Mouse (Mus musculus) midbrain, embryonic 12.5 days (tissue): ENCODE measurements around the gene Kcnq1. TPM values are rescaled to one million over a fixed set of nuclear protein-coding genes. Genes with fewer than 3 reads are reported as not detected.

Experiments used
- ATAC-seq: fragments of 200-750 bp; cut with Nextera tagmentation; 2 replicates; pipeline ENCODE4 v1.8.0; 2017; ENCODE audit warnings: low read depth, moderate TSS enrichment, moderate library complexity; ENCODE audit not compliant: low FRiP score
- H3K27ac ChIP-seq: fragments of 300-500 bp; sonication (generic); replicated peaks from 2 replicates; pipeline ENCODE4 v1.5.1; 2016; ENCODE audit warnings: mild to moderate bottlenecking
- H3K27me3 ChIP-seq: fragments of 300-500 bp; sonication (generic); 2 replicates; pipeline ENCODE4 v1.6.1; 2016; ENCODE audit warnings: mild to moderate bottlenecking
- H3K36me3 ChIP-seq: fragments of 300-500 bp; sonication (generic); 2 replicates; pipeline ENCODE4 v1.6.1; 2016
- H3K4me1 ChIP-seq: fragments of 300-500 bp; sonication (generic); 2 replicates; pipeline ENCODE4 v1.6.1; 2016
- H3K4me2 ChIP-seq: fragments of 300-500 bp; sonication (generic); replicated peaks from 2 replicates; pipeline ENCODE4 v1.6.1; 2016; ENCODE audit warnings: mild to moderate bottlenecking, moderate library complexity
- H3K4me3 ChIP-seq: fragments of 300-500 bp; sonication (generic); 2 replicates; pipeline ENCODE4 v1.5.1; 2016; ENCODE audit warnings: mild to moderate bottlenecking
- H3K9ac ChIP-seq: fragments of 300-500 bp; sonication (generic); replicated peaks from 2 replicates; pipeline ENCODE4 v1.6.1; 2016; ENCODE audit warnings: mild to moderate bottlenecking, moderate library complexity
- H3K9me3 ChIP-seq: fragments of 300-500 bp; sonication (generic); 2 replicates; pipeline ENCODE4 v1.6.1; 2016; ENCODE audit warnings: mild to moderate bottlenecking
- WGBS: fragments of 180-500 bp; shearing (Covaris S2); methylation state at CpG from one replicate; pipeline ENCODE4 v1.1.7; 2016; 5-methylcytosine and 5-hydroxymethylcytosine counted together
- polyA plus RNA-seq: library from polyadenylated mRNA; unstranded; fragments of >200 nt; fragmentation: Nextera tagmentation; extraction: Ambion mirVana; gene quantifications from 2 replicates; pipeline ENCODE4 v1.2.1, GENCODE M21; 2016

The Kcnq1 gene
- polyA plus RNA-seq, 1 experiment from 2014 or later: 0.98 TPM

DNA sequence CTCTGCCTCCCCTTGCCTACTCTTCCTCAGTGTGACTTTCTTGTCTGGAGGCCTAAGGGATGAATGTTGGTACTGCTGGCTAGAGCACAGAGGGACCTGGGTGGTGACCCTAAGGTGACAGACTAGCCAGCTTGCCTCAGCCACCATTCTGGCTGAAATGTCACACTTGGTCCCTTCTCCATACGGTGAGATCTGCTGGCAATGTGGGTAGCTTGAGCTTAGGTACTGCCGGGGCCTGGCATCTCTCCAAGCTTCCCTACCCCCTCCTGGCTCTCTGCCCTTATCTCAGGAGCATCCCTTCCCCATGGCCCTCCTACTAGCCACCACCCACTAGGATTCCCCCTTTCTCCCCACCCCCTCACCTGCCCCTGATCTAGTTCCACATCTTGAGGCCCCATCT is 283.7 kb downstream of the Kcnq1 start:
- Histone ChIP-seq H3K27me3 (no peaks in the 10 kb centered on the region; the same call in none of the 2 replicates), H3K4me1 (peaks cover 49% of the 10 kb centered on the region), H3K27ac (0 out of 2 replicates have a peak overlapping the region, but pooled peaks have one; percentile 35), H3K36me3 (no peaks in the 10 kb centered on the region), H3K9me3 (no peaks in the 10 kb centered on the region), H3K4me3 (no peak overlapping the region), H3K4me2 (no peak overlapping the region), H3K9ac (no peak overlapping the region)
- no peak for ATAC-seq
- WGBS: 78% methylated on average over 2 of the region's 2 CpGs

DNA sequence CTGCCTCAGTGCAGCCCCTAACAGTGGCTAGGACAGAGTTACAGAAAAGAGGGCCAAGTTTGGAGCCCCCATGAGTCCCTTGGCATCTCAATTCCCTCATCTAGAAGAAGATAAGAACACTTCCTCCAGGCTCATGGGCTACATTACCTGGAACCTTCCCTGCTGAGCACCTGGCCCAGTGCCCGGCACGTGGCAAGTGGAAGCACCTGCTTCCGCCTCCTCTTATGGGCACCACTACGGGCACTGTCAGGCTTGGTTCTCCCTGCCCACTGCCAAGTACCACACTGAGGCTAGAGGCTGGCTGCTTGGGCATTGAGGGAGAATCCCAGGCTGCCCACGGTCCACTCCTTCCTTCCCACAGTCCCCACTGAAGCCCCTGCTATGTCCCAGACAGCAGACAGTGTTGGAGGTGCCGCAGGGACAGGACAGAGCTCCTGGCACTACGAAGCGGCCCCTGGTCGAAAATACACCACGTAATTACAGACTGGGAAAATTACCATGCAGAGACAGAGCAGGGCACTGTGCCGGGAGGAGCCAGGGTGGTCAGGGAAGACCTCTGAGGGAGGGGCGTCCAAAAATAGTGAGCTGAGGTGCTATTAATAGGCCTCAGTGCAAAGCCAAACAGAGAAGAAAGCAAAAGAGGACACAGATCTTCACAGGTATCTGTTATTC is 284.3 kb downstream of the Kcnq1 start:
- Histone ChIP-seq H3K9ac (no peak overlapping the region), H3K4me3 (no peak overlapping the region), H3K27me3 (no peaks in the 10 kb centered on the region; the same call in none of the 2 replicates), H3K36me3 (no peaks in the 10 kb centered on the region), H3K9me3 (no peaks in the 10 kb centered on the region), H3K27ac (no peak overlapping the region), H3K4me1 (peaks cover 48% of the 10 kb centered on the region), H3K4me2 (no peak overlapping the region)
- no peak for ATAC-seq
- 85% methylated on average over 12 of the region's 12 CpGs for WGBS

DNA sequence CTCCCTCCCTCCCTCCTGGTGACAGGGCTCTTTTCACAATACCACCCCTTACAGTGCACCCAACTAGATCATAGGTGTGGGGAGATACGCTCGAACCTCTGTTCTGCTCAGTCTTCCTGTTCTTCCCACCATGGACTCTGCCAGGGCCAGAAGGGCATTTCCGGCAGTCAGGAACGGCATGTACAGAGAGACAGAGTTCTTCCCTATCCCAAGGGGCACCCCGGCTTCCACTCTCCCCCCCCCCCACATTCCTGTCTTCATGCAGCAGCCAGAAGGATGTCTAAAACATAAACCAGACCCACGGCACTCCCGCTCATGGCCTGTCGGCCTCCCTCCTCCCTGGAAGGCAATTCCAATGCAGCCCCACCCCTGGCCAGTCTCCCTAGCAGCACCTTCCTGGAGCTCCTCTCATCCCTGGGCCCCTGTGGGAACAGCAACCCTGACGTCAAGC is 289.0 kb downstream of the Kcnq1 start:
- no peak for ATAC-seq
- Histone ChIP-seq H3K4me2 (no peak overlapping the region), H3K36me3 (no peaks in the 10 kb centered on the region), H3K9ac (no peak overlapping the region), H3K27ac (no peak overlapping the region), H3K9me3 (no peaks in the 10 kb centered on the region), H3K27me3 (peaks cover 3% of the 10 kb centered on the region; the same call in 1 of the 2 replicates), H3K4me3 (no peak overlapping the region), H3K4me1 (peaks cover 4% of the 10 kb centered on the region; the same call in 1 of the 2 replicates)
- WGBS: 81% methylated on average over 9 of the region's 9 CpGs

DNA sequence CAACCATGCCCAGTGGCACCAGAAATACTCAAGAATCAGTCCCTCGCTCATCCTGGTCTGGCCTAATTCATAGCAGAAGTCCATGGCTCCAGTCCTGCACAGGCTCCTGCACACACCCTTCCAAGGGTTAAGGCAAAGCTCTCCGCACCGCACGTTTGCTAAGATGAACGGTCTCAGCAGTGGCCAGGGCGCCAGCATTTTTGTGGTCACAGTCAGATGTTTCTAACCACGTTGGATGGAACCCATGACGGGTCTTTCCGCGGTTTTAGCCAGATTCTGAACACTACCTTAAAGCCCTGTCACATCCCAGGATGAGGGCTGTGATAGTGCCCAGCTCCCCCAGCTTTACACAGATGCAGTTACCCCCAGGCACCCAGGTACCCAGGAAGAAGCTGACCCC is 293.6 kb downstream of the Kcnq1 start:
- no peak overlapping the region for H3K27ac ChIP-seq

GRCm38 (mm10) chr7:143400599-143400998 is 294.4 kb downstream of the Kcnq1 start:
- 21% methylated on average over 6 of the region's 6 CpGs for WGBS
- no peak for ATAC-seq
- H3K4me2 ChIP-seq: no peak overlapping the region
- H3K4me3 ChIP-seq: no peak overlapping the region
- peaks cover 15% of the 10 kb centered on the region for H3K4me1 ChIP-seq
- no peak overlapping the region for H3K27ac ChIP-seq
- peaks cover 3% of the 10 kb centered on the region; the same call in 1 of the 2 replicates for H3K27me3 ChIP-seq
- H3K9ac ChIP-seq: no peak overlapping the region
- no peaks in the 10 kb centered on the region for H3K9me3 ChIP-seq
- no peaks in the 10 kb centered on the region for H3K36me3 ChIP-seq

More for the DNA sequence above, 293.6 kb downstream of the Kcnq1 start:
- no peak overlapping the region for H3K4me3 ChIP-seq
- no peak for ATAC-seq
- H3K4me2 ChIP-seq: no peak overlapping the region
- peaks cover 15% of the 10 kb centered on the region for H3K4me1 ChIP-seq
- no peaks in the 10 kb centered on the region for H3K36me3 ChIP-seq
- H3K9me3 ChIP-seq: no peaks in the 10 kb centered on the region
- no peak overlapping the region for H3K9ac ChIP-seq
- peaks cover 3% of the 10 kb centered on the region; the same call in 1 of the 2 replicates for H3K27me3 ChIP-seq
- WGBS: 90% methylated on average over 10 of the region's 10 CpGs

DNA sequence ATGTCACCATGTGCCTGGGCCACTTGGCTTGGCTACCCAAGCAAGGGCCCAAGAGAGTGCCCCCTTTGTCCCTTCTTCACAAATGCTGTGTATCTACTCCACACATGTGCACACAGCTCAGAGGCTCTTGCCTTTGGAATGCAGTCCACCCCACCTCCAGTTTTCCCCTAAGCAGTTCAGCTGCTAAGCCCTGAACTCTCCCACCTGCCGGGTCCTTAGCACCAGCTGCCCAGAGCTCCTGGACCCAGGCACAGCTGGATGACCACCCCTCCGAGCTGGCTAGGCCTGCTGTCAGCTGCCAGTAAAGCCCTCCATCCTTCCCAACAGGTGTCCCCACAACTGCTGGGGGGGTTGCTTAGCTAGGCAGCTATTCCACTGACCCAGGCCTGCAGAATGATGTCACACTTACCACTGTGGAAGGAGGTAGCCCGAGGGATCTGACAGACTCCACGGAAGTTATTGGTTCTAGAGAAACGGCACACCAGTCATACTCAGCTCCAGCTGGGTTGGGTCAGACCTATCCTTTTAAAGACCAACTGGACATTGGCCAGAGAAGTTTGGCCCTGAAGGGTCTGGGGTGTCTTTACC is 295.4 kb downstream of the Kcnq1 start:
- peak; percentile 23; the same call in 1 of the 2 replicates for ATAC-seq
- H3K4me1 ChIP-seq: peaks cover 15% of the 10 kb centered on the region
- H3K4me2 ChIP-seq: no peak overlapping the region
- H3K9ac ChIP-seq: no peak overlapping the region
- no peak overlapping the region for H3K4me3 ChIP-seq
- no peak overlapping the region for H3K27ac ChIP-seq
- H3K27me3 ChIP-seq: peaks cover 3% of the 10 kb centered on the region; the same call in 1 of the 2 replicates
- no peaks in the 10 kb centered on the region for H3K36me3 ChIP-seq
- WGBS: 68% methylated on average over 5 of the region's 5 CpGs
- no peaks in the 10 kb centered on the region for H3K9me3 ChIP-seq

- H3K27ac ChIP-seq: no peak overlapping the region
- H3K27me3 ChIP-seq: no peaks in the 10 kb centered on the region
- no peak overlapping the region for H3K4me2 ChIP-seq
- 89% methylated on average over 6 of the region's 6 CpGs for WGBS
- H3K9me3 ChIP-seq: no peaks in the 10 kb centered on the region
- H3K36me3 ChIP-seq: no peaks in the 10 kb centered on the region
- H3K4me3 ChIP-seq: no peak overlapping the region
- no peak for ATAC-seq
- H3K4me1 ChIP-seq: peaks cover 23% of the 10 kb centered on the region
- H3K9ac ChIP-seq: no peak overlapping the region
Observed at GRCm38 (mm10) chr7:143404296-143404695, 298.1 kb downstream of the Kcnq1 start.

GRCm38 (mm10) chr7:143407931-143408501 is 301.9 kb downstream of the Kcnq1 start:
- no peaks in the 10 kb centered on the region for H3K36me3 ChIP-seq
- WGBS: 80% methylated on average over 9 of the region's 9 CpGs
- no peak overlapping the region for H3K4me3 ChIP-seq
- ATAC-seq: no peak
- H3K4me1 ChIP-seq: peaks cover 8% of the 10 kb centered on the region
- H3K9me3 ChIP-seq: no peaks in the 10 kb centered on the region
- H3K27ac ChIP-seq: no peak overlapping the region
- no peaks in the 10 kb centered on the region for H3K27me3 ChIP-seq
- H3K9ac ChIP-seq: no peak overlapping the region
- H3K4me2 ChIP-seq: no peak overlapping the region

GRCm38 (mm10) chr7:143408615-143409021 is 302.5 kb downstream of the Kcnq1 start:
- H3K9ac ChIP-seq: no peak overlapping the region; the same call in 1 of the 2 replicates
- H3K4me3 ChIP-seq: no peak overlapping the region

DNA sequence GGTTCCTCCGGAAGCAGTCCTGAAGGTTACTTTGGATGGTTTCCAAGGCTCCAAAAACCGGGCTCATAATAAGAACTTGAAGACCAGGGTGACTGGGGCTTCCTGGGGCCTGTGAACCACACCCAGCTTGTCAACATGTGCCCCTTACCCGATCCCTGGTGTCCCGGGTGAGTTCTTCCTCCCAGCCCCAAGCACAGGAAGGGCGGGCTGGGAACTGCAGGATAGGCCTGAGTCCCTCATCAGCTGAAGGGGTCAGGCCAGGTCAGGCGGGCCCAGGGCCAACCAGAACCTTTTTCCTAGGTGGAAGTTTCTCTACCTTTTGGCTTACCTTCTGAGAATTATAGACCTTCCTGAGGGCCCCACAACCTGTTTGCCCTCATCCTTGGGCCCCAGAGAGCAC is 306.4 kb downstream of the Kcnq1 start:
- Histone ChIP-seq H3K9me3 (no peaks in the 10 kb centered on the region), H3K4me2 (no peak overlapping the region), H3K27me3 (0 out of 2 replicates have a peak, but pooled peaks cover 11% of the 10 kb centered on the region), H3K4me1 (peaks cover 8% of the 10 kb centered on the region), H3K27ac (no peak overlapping the region), H3K36me3 (no peaks in the 10 kb centered on the region), H3K9ac (no peak overlapping the region), H3K4me3 (no peak overlapping the region)
- ATAC-seq: no peak
- 76% methylated on average over 6 of the region's 6 CpGs for WGBS

More at GRCm38 (mm10) chr7:143408615-143409021, 302.5 kb downstream of the Kcnq1 start:
- Histone ChIP-seq H3K27ac (no peak overlapping the region), H3K27me3 (0 out of 2 replicates have a peak, but pooled peaks cover 2% of the 10 kb centered on the region), H3K9me3 (no peaks in the 10 kb centered on the region), H3K4me1 (peaks cover 8% of the 10 kb centered on the region), H3K4me2 (no peak overlapping the region), H3K36me3 (no peaks in the 10 kb centered on the region)
- 61% methylated on average over 13 of the region's 13 CpGs for WGBS
- no peak for ATAC-seq

- Histone ChIP-seq H3K4me3 (no peak overlapping the region), H3K4me2 (no peak overlapping the region), H3K36me3 (no peaks in the 10 kb centered on the region), H3K4me1 (peaks cover 4% of the 10 kb centered on the region; the same call in 1 of the 2 replicates), H3K27me3 (0 out of 2 replicates have a peak, but pooled peaks cover 11% of the 10 kb centered on the region), H3K9ac (no peak overlapping the region), H3K27ac (no peak overlapping the region), H3K9me3 (no peaks in the 10 kb centered on the region)
- no peak for ATAC-seq
- 55% methylated on average over 4 of the region's 4 CpGs for WGBS
Observed at GRCm38 (mm10) chr7:143415070-143415469, 308.9 kb downstream of the Kcnq1 start.

DNA sequence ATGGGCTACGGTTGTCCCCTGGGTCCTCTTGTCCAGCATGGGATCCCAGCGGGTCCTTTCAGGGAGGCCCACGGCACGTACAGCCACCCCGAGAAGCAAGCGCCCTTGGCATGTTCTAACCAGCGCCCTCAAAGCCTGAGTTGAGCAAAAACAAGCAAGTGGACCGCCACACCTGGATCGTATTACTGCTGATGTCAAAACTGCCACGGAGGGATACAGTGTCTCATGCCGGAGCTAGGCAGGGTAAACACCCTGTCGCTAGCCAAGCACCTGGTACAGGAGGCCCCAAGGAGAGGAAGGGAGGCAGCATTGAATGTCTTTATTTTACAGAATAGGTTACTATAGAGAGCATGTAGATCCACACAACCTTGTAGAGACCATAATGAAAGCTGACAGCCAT is 310.2 kb downstream of the Kcnq1 start:
- H3K9me3 ChIP-seq: no peaks in the 10 kb centered on the region
- no peak overlapping the region for H3K4me3 ChIP-seq
- no peaks in the 10 kb centered on the region for H3K36me3 ChIP-seq
- no peak overlapping the region for H3K27ac ChIP-seq
- peaks cover 4% of the 10 kb centered on the region; the same call in 1 of the 2 replicates for H3K4me1 ChIP-seq
- ATAC-seq: no peak
- H3K9ac ChIP-seq: no peak overlapping the region
- H3K4me2 ChIP-seq: no peak overlapping the region
- WGBS: 86% methylated on average over 12 of the region's 12 CpGs
- peaks cover 11% of the 10 kb centered on the region; the same call in 1 of the 2 replicates for H3K27me3 ChIP-seq
